Mouse (Mus musculus): Measurements from ENCODE around the gene Rad17.

Rad17 gene

DNA sequence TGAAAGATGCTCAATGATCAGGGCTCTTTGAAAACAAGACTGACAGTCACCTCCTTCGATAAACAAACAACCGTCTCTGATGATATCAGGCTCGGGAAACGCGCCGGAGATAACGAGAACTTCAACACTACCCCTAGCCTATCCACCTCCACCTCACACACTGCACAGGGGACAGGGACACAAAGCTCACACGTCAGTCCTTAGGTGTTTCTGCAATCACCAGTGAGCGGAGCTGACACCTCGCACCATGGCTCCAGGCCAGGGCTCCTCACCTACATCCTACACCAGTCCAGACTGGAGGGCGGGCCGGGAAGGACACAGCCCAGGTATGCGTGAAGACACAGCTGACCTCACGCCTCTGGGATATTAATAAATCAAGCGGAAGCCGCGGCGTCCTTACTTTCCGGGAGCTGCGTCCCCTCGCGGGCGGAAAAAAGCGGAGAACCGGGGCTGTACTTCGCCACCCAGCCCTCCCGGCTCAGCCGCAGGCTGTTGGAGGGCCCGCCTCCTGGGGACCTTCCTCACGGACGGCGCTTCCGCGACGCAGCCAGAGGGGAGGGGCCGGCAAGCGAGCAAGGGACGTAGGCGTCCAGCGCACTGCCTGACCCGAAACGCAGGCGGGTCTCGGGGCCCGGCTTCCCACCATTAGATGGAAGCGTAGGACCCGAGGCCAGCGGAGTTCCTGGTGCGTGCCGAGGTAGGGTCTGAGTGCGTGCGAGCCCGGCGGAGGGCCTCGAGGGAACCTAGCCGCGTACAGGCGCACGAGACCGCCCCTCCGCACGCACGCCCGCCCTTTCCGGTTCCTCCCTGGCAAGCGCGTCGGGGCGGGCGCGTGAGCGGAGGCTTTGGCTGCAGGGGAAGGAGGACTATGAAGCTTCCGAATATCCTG is at the start of gene Rad17, which contains the start of gene Ak6:
TSS of gene Rad17 (minus strand) at position 502 of the 889 bp plus-strand sequence.
TSS of gene Ak6 (plus strand) at position 430 of the 889 bp plus-strand sequence.
- peak; percentile 98 for DNase-seq

DNA sequence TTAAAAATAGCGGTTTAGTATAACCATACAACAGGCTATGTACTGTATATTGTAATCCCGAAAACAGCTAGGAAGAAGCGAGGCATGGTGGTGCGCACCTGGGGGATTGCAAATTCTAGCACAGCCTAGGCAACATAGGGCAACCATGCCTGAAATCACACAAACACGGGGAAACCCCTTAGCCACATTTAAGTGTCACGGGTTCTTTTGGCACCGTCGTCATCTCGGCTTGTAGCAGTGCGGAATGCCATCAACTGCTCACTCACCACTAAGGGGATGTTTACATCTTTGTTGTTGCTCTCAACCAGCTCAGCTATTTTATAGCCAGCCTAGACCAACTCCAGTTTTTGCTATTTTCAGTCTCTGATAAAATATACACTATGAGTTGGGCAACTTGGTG is 48.0 kb upstream of the Rad17 start:
- no peak for DNase-seq

DNA sequence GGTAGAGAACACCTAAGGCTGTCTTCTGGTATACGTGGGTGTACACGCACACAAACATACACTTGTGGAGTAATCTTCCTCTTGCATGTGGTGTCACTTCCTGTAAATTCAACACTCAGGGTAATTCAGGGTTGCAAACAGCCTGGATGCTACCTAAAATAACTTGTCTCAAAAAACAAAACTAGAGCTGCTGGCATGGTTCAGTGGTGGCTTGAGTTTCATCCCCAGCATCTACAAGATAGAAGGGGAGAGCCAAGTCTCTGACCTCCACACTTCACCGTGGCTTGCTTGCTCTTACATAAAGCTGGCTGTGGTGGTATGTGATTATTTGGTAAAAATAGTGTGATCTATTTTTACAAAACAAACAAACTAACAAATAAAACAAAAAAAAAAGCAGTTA is 46.7 kb upstream of the Rad17 start:
- DNase-seq = no peak

DNA sequence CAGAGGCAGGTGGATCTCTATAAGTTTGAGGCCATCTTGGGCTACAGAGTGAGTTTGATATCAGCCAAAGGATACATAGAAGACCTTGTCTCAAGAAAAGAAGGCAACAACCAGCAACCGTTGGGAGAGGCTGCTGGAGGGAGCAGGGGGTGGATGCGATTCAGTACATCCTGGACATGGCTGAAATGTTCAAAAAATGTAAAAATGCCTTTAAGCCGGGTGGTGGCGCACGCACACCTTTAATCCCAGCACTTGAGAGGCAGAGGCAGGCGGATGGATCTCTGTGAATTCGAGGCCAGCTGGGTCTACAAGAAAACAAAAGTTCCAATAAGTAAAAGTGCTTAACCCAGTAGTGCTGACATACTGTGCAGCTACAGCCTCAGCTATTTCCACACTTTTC is 36.7 kb upstream of the Rad17 start:
- no peak for DNase-seq

DNA sequence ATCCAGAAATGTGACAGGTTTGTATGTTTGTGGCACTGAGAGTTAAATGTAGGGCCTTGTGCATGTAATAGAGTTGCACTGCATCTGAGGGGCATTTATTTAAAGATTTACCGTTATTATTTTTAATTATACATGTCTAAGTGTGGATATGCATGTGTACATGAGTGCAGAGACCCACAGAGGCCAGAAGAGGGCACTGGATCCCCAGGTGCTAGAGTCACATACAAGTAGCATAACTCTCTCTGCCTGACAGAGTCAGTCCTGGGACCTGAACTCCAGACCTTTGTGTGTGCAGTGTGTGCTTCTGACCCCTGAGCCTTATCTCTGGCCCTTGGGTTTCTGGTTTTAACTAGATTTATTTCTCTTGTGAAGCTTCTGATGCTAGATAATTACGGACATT is 33.5 kb upstream of the Rad17 start:
- no peak for DNase-seq

DNA sequence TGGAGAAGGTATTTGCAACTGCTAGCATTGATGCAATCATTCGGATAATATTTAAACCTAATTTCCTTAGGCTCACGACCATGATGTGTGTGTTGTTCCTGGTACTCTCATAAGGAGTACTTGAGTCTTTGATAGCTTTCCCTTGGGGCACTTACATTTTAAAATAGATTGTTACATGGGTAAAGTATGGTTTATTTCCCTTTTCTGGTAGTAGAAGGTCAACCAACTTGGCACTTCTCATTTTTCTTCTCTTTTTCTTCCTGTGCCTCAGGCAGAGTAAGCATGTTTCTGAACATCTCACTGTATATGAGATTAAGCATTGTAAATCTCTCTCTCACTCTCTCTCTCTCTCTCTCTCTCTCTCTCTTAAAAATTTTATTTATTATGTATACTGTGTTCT is 32.0 kb upstream of the Rad17 start:
- DNase-seq = no peak

DNA sequence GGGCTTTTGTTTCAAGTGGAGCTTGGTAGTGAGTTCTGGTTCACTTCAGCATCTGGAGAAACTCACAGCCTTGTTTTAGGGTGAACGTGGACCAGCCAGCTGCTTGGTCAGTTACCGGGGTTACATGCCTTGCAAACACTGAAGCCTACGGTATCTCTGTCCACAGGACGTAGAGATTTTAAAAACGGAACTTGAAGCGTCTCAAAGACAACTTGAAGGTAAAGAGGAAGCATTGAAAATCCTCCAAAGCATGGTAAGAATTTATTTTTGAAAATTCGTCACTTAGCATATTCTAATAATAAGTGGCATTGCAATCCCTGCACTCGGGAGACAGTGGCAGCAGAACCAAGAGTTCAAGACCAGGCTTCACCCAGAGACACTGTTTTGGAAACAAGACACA is 30.8 kb upstream of the Rad17 start:
- no peak for DNase-seq

DNA sequence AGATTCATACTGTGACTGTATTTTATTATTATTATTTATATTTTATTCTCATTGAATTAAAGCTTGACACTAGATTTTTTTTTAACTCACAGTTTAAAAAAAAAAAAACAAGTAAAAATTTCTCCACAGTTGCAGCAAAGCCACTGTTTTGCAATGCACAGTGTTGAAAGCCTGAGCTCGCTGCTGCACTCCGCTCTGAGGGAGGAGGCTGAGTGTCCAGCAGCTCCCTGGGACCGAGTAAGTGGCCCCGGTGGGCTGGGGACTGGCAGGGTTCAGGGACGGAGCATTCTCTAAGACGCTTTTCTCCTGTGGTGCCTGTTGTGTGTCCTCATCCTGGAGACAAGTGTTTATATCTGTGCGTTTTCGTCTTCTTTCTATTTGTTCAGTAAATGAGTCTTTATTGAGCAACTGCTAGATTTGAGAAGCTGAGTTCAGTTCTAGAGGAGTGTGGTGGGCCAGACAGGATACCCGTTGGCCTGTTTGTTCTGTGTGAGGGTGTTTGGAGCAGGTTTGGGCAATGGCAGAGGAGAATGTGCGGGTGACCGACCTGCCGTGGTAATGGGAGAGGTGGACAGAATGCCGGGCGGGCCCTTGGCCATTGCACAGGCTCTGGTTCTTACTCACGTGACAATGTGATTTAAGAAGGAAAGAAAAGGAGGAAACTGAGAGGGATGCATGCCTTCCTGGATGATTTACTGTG is 25.2 kb upstream of the Rad17 start:
- no peak for DNase-seq

DNA sequence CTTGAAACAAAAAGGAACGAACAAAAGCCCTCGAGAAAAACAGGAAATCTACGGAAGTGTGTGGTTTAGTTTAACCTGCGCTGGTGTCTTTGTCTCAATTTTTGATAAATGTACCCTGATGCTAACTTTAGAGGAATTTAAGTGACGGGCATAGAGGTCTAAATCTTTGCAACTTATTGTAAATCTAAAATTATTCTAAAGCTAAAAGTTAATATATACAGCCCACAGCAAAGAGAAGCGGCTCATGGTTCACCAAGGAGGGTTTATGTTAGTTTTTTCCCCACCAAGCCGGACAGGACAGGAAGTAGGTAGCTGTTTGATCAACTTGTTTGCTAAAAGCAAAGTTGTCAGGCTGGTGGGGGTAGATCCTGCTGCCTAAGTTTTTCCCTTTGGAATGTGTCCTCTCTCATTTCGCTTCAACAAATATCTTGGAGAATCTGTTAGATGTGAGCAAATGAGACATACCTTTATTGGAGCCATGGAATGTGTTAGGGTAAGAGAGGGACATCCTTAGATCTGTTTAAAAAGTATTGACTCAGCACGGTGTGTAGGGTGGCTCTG is 19.4 kb upstream of the Rad17 start:
- no peak for DNase-seq

DNA sequence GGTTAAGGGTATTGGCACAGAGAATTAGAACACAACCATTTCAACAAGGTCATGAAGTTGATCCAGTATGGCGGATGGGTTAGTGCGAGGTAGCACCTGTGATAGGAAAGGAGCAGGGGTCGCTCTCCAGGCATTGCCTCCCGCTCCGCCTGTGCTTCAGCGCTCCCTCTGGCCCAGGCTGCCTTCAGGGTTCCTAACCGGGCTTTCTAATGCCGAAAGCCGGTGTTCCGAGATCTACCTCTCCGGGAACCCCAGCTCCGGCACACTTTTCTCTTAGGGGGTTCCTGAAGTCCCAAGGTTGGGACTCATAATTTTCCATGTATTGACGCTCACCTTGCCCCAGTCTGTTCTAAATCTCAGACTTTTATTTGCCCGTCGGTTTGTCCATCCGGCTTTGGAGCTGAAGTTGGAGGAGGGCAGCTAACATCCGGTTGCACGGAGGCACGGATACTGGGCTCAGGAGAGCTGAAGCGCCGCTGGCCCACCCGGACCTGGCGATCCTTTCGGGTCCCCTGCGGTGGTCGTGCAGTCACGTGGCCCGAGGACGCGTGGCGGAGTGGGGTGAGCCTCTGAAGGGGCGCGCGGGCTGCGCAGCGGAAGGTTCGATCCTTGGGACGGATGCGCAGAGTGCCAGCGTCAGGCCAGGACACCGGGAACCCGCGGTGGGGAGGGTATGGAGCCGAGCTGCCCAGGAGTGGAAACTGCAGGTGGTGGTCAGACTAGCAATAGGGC is 18.6 kb upstream of the Rad17 start, which contains the start of gene Ccdc125:
TSS of gene Ccdc125 (plus strand) at position 427 of the 732 bp plus-strand sequence.
- peak; percentile 61 for DNase-seq

DNA sequence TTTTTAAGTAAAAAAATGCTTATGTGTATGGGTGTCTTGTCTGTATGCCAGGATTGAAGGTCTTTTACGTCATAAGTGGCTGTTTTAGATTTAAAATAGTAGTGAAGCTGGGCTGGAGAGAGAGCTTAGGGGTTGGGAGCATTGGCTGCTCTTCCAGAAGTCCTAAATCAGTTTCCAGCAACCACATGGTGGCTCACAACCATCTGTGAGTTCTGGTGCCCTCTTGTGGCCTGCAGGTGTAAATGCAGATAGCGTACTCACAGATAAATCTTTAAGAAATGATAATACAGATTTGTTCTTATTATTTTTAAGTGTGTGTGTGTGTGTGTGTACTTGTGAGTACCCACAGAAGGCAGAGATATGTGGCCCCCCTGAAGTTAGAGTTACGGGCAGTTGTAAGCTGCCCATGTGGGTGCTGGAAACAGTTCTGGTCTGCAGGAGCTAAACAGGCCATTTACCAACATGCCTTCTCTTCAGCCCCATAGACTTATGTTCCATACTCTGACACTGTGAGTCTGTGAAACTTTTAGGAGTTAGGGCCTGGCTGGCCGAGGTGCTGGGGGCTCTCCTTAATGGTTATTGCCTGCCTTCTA is 9.1 kb upstream of the Rad17 start:
- peak; percentile 40 for DNase-seq

DNA sequence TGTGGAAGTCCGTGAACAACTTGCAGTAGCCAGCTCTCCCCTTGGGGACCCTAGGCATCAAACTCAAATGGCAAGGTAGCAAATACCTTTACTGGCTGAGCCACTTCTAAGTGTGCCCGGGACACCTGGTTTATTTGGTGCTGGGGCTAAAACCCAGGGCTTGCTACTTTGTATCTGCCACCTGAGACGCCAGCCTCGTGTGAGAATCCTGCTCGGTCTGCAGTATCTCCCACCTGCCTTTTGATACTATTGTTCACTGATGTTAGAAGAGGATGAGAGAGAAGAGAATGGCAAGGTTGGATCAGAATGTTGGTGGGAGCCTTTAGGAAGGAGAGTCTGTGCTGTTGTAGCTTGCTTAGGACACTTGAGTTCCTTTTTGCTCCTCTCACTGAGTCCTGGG is 7.2 kb upstream of the Rad17 start:
- DNase-seq = no peak

DNA sequence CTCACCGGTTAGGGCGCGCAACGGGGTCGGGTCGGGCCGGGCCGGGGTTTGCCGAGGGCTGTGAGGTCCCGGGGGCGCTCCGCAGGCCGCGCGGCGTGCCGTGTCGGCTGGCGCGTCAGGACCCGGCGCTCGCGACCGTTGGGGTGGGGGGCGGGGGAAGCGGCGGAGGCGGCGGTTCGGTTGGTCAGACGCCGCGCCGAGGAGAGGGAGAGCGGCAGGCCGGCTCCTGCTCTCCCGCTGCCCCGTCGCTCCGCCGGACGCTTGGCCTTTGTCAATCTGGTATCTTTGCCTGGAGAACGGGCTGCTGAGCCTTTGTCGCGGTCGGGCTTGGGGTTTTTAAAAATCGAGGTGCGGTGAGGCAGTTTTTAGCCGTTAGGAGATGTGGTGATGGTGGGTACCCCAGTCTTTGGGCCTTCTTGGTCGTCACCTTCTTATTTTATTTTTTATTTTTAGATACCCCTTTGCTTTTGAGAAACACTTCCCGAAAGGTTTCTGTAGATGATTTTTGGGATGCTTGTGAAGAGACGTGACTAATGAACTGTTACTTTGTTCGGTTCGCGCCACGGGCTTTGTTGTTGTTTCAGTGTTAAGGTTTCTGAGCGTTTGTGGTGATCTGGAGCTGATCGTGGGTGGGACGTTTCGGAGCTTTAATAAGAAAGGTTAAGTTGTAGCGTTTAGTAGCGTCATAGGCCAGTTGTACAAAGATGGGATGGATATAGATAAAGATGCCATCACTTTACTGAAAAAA is 762 bp upstream of the Rad17 start, which contains the start of gene Taf9:
TSS of gene Taf9 (plus strand) at position 141 of the 748 bp plus-strand sequence.
- no peak for DNase-seq

DNA sequence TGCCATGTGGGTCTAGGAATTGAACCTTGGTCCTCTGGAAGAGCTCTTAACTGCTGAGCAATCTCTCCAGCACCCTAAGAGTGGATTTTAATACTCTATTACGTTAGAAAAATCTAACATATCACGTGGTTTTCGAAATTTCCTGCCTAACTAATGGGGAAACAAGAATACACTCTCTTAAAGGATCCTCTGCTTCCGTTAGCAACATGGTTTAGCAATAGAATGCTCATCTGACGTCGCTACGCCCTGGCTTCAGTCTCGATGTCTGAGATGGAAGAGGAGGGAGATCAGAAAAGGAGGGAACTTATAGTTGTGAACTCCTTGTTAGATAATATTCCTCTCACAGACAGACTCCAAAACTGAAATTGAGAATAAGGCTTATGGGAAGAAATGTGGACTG is 2.6 kb downstream of the Rad17 start:
- no peak for DNase-seq

DNA sequence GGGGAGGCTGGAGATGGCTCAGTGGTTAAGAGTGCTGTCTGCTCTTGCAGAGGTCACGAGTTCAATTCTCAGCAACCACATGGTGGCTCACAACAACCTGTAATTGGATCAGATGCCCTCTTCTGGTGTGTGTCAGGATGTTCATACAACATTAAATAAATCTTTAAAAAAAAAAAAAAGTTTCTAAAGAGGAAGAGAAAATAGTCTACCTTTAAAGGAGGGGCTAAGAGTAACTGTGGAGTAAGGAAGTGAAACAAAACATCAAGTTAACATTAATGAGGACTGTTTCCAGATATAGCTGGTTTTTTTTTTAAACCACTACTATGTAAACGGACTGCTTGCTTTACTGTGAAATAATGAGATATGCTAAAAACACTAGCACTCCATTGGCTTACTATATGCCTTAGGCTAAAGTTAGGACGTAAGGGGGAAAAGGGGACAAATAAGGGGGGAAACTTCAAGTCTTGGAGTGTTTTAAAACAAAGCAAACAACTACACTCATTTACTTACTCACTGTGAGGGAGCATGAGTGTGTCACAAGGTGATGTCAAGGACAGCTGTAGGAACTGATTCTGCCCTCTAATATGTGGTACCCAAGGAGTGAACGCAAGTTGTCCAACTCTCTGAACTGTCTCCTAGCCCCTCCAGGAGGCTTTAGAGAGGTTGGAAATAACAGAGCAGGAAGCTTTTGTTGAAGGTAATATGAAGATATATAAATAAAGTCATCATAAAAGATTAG is 8.2 kb downstream of the Rad17 start:
- DNase-seq = no peak

DNA sequence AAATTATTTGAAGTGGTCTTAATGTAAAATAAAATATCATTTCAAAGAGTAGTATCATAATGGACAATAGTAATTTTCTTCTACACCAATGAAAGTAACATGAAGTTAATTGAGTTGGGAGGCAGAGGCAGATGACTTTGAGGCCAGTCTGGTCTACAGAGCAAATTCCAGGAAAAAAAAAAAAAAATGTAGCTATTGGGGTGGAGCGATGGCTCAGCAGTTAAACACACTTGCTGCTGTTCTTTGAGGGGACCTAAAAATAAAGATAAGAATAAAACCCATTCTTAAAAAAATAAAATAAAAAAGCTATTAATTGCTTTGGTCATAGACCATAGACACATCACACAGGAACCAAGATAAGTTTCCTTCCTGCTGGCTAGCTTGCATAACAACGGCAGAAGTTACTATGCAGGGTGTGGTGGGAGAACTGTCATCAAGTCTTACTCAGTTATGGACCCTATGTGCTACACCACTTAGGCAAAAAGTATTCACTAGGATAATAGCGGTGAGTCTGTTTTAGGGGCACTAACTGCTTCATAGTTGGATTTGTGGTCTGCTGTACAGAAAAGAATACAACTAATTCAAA is 16.7 kb downstream of the Rad17 start:
- DNase-seq = no peak

DNA sequence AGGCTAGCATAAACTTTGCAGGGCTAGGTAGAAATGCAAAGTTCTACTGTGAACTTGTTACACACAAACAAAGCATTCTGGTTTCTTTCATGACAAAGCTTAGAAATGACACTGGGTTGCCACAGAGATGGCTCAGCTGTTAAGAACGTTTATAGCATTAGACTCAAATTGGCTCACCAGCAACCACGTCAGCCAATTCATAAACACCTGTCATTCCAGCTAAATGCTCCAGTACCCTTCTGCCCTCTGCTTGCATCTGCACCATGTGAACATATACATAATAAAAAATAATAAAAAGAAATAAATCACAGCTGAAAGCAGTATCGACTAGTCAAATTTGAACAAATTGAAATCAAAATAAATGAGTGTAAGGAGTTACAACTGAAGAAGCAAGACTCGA is 28.6 kb downstream of the Rad17 start:
- no peak for DNase-seq

DNA sequence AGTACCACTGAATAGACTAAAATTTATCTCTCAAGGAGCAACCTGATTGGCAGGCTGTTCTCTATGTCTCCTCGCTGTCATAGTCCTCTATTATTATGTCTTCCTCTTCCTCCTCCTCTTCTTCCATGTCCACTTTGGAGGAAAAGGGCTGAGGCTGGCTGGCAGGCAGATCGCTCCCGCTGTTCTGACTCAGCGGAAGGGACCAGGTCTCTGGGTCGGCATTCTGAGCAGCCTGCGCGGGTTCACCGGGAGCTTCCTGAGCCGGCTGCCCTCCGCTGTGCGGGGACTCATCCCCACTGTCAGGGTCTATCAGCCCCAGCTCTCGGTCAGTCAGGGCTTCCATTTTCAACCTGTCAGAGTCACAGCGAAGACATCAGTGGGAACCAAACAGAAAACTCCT is 33.3 kb downstream of the Rad17 start:
- no peak for DNase-seq

DNA sequence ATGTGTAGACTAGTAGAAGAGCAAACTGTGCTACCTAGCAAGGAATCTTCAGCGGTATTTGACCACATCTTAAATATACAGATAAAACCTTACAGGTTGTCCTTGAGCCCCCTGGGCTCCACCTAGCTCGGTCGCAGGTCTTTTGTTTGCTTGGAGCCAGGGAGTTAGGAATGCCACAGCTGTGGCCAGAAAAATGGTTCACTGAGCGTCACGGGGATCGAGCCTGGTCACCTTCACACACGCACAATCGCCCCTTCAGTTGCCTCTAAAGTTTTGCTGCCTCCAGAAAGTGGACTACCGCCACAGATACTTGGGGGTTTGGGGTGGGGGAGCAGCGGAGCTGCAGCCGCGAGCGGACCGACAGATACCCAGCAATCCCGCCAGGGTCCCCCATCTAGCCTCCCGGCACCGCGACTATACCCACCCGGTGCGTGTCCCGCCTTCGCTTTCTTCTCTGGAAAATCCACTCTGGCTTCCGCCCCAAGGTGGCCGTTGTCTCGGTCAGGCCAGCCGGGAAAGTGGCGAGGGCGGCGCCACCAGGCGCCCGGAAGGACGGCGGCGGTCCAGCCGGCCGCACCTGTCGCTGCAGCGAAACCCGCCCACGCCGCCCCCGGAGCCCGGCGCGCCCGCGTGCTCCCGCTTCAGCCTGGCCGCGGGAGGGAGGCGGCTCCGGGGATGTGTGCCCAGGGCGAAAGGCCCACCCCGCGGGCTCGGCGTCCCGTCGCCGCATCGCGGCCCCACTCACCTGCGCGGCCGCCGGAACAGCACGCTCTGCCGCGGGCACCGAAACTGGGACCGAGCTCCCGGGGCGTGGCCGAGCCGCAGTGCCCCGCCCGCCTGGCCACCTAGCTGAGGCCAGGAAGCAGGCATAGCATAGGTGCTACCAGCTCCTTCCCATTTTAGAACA is 34.4 kb downstream of the Rad17 start, which contains the start of gene Marveld2:
TSS of gene Marveld2 (minus strand) at position 791 of the 907 bp plus-strand sequence.
- DNase-seq = peak; percentile 83

Measured in kidney, adult 18-20 months (tissue).